Mouse (Mus musculus): Measurements from ENCODE around the gene Il1f9. TPM values are rescaled to one million over a fixed set of nuclear protein-coding genes. Genes with fewer than 3 reads are reported as not detected.

The Il1f9 gene
- total RNA-seq (2023) = not detected

DNA sequence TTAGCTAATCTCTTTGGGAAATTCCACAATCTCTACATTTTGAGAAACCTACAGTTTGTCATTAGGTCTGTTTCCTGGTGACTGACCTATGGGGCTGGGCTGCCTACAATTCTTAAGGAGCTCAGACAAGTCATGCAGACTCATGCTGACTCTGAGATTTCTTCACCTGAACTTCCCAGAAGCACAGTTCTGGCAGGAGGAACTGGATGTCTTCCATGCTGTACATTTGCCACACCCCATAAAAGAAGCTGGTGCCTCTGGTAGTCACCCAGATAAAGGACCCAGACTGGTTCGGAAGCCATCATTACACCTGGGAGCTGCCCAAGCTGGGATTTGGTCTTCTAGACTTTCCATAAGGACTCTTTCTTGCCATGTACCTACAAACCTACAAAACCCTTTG, at the start of gene Il1f9:
Gene Il1f9 (plus strand): TSS at position 301 of the 400 bp plus-strand sequence.

DNA sequence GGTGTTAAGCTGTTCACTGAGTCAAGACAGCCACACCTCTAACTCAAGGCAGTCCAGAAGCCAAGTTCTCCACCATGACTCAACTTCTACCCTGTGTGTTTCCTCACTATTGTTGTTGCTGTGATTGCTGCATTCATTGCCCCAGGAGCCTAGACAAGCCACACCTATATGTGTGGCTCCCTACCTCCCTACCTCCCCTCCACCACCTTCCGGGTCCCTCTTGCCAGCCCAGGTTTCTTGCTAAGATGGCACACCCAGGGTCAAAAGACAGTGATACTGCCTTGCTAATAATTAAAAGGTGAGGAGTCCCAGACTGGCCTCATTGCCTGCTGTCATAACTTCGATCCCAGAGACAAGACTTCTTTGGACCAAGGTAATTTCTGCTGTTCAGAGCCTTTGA, 33.4 kb upstream of the Il1f9 start, which contains the start of gene Il1f8:
Gene Il1f8 (plus strand): TSS at position 301 of the 400 bp plus-strand sequence.

GRCm38 (mm10) chr2:24215118-24215517, 28.8 kb downstream of the Il1f9 start, which contains the start of gene Il1f6:
TSS of gene Il1f6 (plus strand) at chr2:24215418.

Other genes starting within 250 kb of the Il1f9 start
- 1 to 10 TPM; 4.2 TPM for gene Hnmt, start 137.1 kb upstream of the Il1f9 start, total RNA-seq (2023)
- not detected for gene Tbpl2, start 89.9 kb upstream of the Il1f9 start, total RNA-seq (2023)
- gene Il1f8, start 33.3 kb upstream of the Il1f9 start, total RNA-seq (2023) = not detected
- not detected for gene Il1f6, start 28.9 kb downstream of the Il1f9 start, total RNA-seq (2023)
- not detected for gene Il1f5, start 90.5 kb downstream of the Il1f9 start, total RNA-seq (2023)
- not detected for gene Il1f10, start 104.7 kb downstream of the Il1f9 start, total RNA-seq (2023)
- 10 to 100 TPM; 14.6 to 18.5 TPM for gene Il1rn, start 150.4 kb downstream of the Il1f9 start, total RNA-seq (2023)
- gene Psd4, start 181.1 kb downstream of the Il1f9 start, total RNA-seq (2023) = 10 to 100 TPM; 56.1 to 69.3 TPM